Comparison of ENCODE assay signal across 21 mouse cellular contexts in the genomic region with DNA sequence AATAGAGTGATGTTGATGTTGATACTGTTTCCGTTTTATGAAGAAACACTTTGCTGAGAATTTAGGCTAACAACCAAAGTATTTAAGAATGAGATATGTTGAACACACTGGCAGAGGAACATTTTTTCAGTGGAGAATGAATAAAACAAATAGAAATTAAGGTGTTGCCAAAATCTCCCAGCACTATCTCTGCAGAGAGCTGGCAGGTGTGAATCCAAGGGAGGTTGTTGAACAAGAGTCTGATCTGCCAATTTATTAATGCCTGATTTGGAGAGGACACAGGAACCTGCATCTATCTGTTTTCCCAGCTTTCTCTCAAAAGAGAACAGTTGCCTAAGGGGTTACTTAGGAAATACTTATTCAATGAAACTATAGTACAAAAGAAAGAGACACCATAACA.
"Had no signal": no experiment of that assay in that cellular context is flagged by ENCODE, and none has a peak within 500 bp of the region (broad histone marks: within the 10 kb centered on the region; RNA-seq: fewer than 3 reads in every experiment).

No protein-coding gene starts in this region.

- H3K36me3 ChIP-seq: limb, embryonic 10.5 days; limb, embryonic 13.5 days; liver, embryonic 12.5 days; liver, embryonic 15.5 days; midbrain, embryonic 12.5 days; neural tube, embryonic 13.5 days; stomach, embryonic 15.5 days had no signal

- H3K9ac ChIP-seq: limb, embryonic 13.5 days; liver, embryonic 12.5 days; liver, embryonic 15.5 days; midbrain, embryonic 12.5 days; neural tube, embryonic 13.5 days; stomach, embryonic 15.5 days had no signal

- H3K27me3 ChIP-seq: limb, embryonic 13.5 days; liver, embryonic 12.5 days; liver, embryonic 15.5 days; midbrain, embryonic 12.5 days; neural tube, embryonic 13.5 days; stomach, embryonic 15.5 days had no signal

- DNase-seq: kidney, postnatal 25 days; layer of hippocampus, adult 9-11 months; liver; lung, adult 2 months; lung, postnatal 14 days; lung, postnatal 4 days; retina, postnatal 1 day; right cerebral cortex, postnatal 25 days; spleen, adult 18-20 months; thymus, postnatal 25 days had no signal

- H3K9me3 ChIP-seq: limb, embryonic 10.5 days; limb, embryonic 13.5 days; liver, embryonic 12.5 days; liver, embryonic 15.5 days; midbrain, embryonic 12.5 days; neural tube, embryonic 13.5 days; stomach, embryonic 15.5 days had no signal

- H3K27ac ChIP-seq: kidney, postnatal 0 days; layer of hippocampus, adult 2 months; limb, embryonic 10.5 days; limb, embryonic 13.5 days; liver, embryonic 12.5 days; liver, embryonic 15.5 days; midbrain, embryonic 12.5 days; neural tube, embryonic 13.5 days; stomach, embryonic 15.5 days had no signal

- H3K4me2 ChIP-seq: limb, embryonic 13.5 days; liver, embryonic 12.5 days; liver, embryonic 15.5 days; midbrain, embryonic 12.5 days; neural tube, embryonic 13.5 days; stomach, embryonic 15.5 days had no signal

- H3K4me1 ChIP-seq: limb, embryonic 10.5 days; limb, embryonic 13.5 days; liver, embryonic 12.5 days; liver, embryonic 15.5 days; midbrain, embryonic 12.5 days; neural tube, embryonic 13.5 days; stomach, embryonic 15.5 days had no signal

- H3K4me3 ChIP-seq: layer of hippocampus, adult 2 months; limb, embryonic 10.5 days; limb, embryonic 13.5 days; liver, embryonic 12.5 days; liver, embryonic 15.5 days; midbrain, embryonic 12.5 days; myocyte; neural tube, embryonic 13.5 days; stomach, embryonic 15.5 days had no signal

- ATAC-seq: liver, embryonic 12.5 days; midbrain, embryonic 16.5 days had no signal
